Mouse (Mus musculus) kidney, adult 2 months (tissue): ENCODE results near the gene Susd3.

Source experiments
- CTCF ChIP-seq: fragments of 200-500 bp; conservative IDR thresholded peaks from 2 replicates; pipeline ENCODE4 v1.5.1; 2011; ENCODE audit warnings: low read depth, mild to moderate bottlenecking, control low read depth, low read length, moderate library complexity, mixed read lengths; ENCODE audit not compliant: insufficient read depth, insufficient read length
- POLR2A ChIP-seq: fragments of 200-500 bp; IDR thresholded peaks from one replicate; pipeline ENCODE4 v1.6.1; 2011; ENCODE audit warnings: low read depth, low read length, control low read depth

GRCm38 (mm10) chr13:49196766-49197165 lies 51.7 kb downstream of the Susd3 start:
- no peak for TF ChIP-seq CTCF
- no peak for TF ChIP-seq POLR2A
